Mouse (Mus musculus) liver (tissue): ENCODE results near the gene Tnfrsf13c.

Experiments
- DNase-seq: peaks from one replicate; pipeline ENCODE4 v3.0.0-alpha.2; 2020; ENCODE audit warnings: mixed read lengths

Tnfrsf13c gene

GRCm38 (mm10) chr15:82229542-82230045 is 5.4 kb upstream of the Tnfrsf13c start:
- peak; percentile 86 for DNase-seq

GRCm38 (mm10) chr15:82225769-82226168 is 1.6 kb upstream of the Tnfrsf13c start:
- no peak for DNase-seq

GRCm38 (mm10) chr15:82224602-82225215 is 540 bp upstream of the Tnfrsf13c start:
- peak; percentile 48 for DNase-seq

GRCm38 (mm10) chr15:82223251-82223650 is 918 bp downstream of the Tnfrsf13c start:
- no peak for DNase-seq

GRCm38 (mm10) chr15:82221104-82221860 is 2.9 kb downstream of the Tnfrsf13c start:
- DNase-seq: no peak

GRCm38 (mm10) chr15:82220003-82220675 is 4.0 kb downstream of the Tnfrsf13c start:
- no peak for DNase-seq

GRCm38 (mm10) chr15:82218778-82219666 is 5.1 kb downstream of the Tnfrsf13c start:
- DNase-seq: no peak

- DNase-seq: no peak
Measured at GRCm38 (mm10) chr15:82217980-82218379, 6.2 kb downstream of the Tnfrsf13c start.

- no peak for DNase-seq
Measured at GRCm38 (mm10) chr15:82217039-82217438, 7.1 kb downstream of the Tnfrsf13c start.

- DNase-seq: no peak
Measured at GRCm38 (mm10) chr15:82216142-82216827, 7.9 kb downstream of the Tnfrsf13c start.

- no peak for DNase-seq
Measured at GRCm38 (mm10) chr15:82215332-82216046, 8.7 kb downstream of the Tnfrsf13c start.

- DNase-seq: no peak
Measured at GRCm38 (mm10) chr15:82213222-82213621, 10.9 kb downstream of the Tnfrsf13c start.

- no peak for DNase-seq
Measured at GRCm38 (mm10) chr15:82212752-82213063, 11.5 kb downstream of the Tnfrsf13c start, which contains the start of gene Shisa8. TSS of gene Shisa8 (minus strand) at chr15:82212815.

- DNase-seq: no peak
Measured at GRCm38 (mm10) chr15:82211911-82212751, 12.0 kb downstream of the Tnfrsf13c start.

GRCm38 (mm10) chr15:82211281-82211680 is 12.9 kb downstream of the Tnfrsf13c start:
- no peak for DNase-seq

- no peak for DNase-seq
Measured at GRCm38 (mm10) chr15:82210801-82211200, 13.4 kb downstream of the Tnfrsf13c start.

- DNase-seq: no peak
Measured at GRCm38 (mm10) chr15:82209295-82210050, 14.7 kb downstream of the Tnfrsf13c start.

GRCm38 (mm10) chr15:82208307-82208706 is 15.9 kb downstream of the Tnfrsf13c start:
- no peak for DNase-seq

- DNase-seq: no peak
Measured at GRCm38 (mm10) chr15:82207504-82208219, 16.5 kb downstream of the Tnfrsf13c start.
